Mouse (Mus musculus) cortical plate, adult 2 months (tissue): ENCODE measurements at regions not wholly inside any gene's neighbourhood (a gene's known extent, or its start where the extent isn't known, plus 50 kb on each side); places are given as distances from the start of the nearest gene placed in this dataset.

Source experiments
- CTCF ChIP-seq: fragments of 200-500 bp; IDR thresholded peaks from 2 replicates; pipeline ENCODE4 v1.5.1; 2011; ENCODE audit warnings: mild to moderate bottlenecking, control low read depth, low read length; ENCODE audit not compliant: insufficient read depth; ENCODE audit errors: extremely low read depth
- POLR2A ChIP-seq: fragments of 200-500 bp; IDR thresholded peaks from 2 replicates; pipeline ENCODE4 v1.6.1; 2011; ENCODE audit warnings: mild to moderate bottlenecking, low read length, control low read depth; ENCODE audit not compliant: insufficient read depth; ENCODE audit errors: extremely low read depth

DNA sequence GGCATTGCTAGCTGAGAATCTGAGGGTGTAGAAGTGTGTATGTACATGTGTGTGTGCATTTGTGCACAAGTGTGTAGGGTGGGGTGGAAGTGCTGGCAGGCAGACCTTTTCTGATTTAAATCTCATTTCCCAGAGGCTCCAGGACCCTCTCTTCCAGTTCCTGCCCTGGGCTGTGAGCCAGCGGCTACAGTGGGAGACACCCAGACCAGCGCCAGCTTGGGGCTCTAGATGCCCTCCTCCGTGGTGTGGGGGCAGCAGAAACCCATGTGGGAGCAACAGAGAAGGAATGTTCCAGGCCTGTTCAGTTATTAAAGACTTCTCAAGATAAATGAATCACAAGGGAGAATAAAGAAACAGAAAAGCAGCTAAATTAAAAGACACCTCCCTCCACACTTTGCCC, 64.1 kb upstream of the Podxl start:
- TF ChIP-seq CTCF, result no peak
- TF ChIP-seq POLR2A, result no peak
